Mouse (Mus musculus) intestine, embryonic 16.5 days (tissue): Measurements from ENCODE around the gene Tbc1d16. TPM values are rescaled to one million over a fixed set of nuclear protein-coding genes. Genes with fewer than 3 reads are reported as not detected.

Experiments used
- ATAC-seq: fragments of 200-750 bp; cut with Nextera tagmentation; 2 replicates; pipeline ENCODE4 v1.8.0; 2017; ENCODE audit warnings: moderate TSS enrichment, moderate library complexity
- H3K27ac ChIP-seq: fragments of 300-500 bp; sonication (generic); 2 replicates; pipeline ENCODE4 v1.5.1; 2014; ENCODE audit warnings: mild to moderate bottlenecking, low read length
- H3K27me3 ChIP-seq: fragments of 300-500 bp; sonication (generic); replicated peaks from 2 replicates; pipeline ENCODE4 v1.6.1; 2014; ENCODE audit warnings: low read length, control low read depth, mixed read lengths; ENCODE audit not compliant: control insufficient read depth, insufficient read depth
- H3K36me3 ChIP-seq: fragments of 300-500 bp; sonication (generic); 2 replicates; pipeline ENCODE4 v1.6.1; 2014; ENCODE audit warnings: low read length, control low read depth; ENCODE audit not compliant: control insufficient read depth, insufficient read depth
- H3K4me1 ChIP-seq: fragments of 300-500 bp; sonication (generic); 2 replicates; pipeline ENCODE4 v1.6.1; 2014; ENCODE audit warnings: low read length, control low read depth, mixed read lengths; ENCODE audit not compliant: control insufficient read depth, insufficient read depth
- H3K4me2 ChIP-seq: fragments of 300-500 bp; sonication (generic); 2 replicates; pipeline ENCODE4 v1.6.1; 2014; ENCODE audit warnings: low read depth, low read length, control low read depth
- H3K4me3 ChIP-seq: fragments of 300-500 bp; sonication (generic); 2 replicates; pipeline ENCODE4 v1.5.1; 2014; ENCODE audit warnings: mild to moderate bottlenecking, low read length
- H3K9ac ChIP-seq: fragments of 300-500 bp; sonication (generic); 2 replicates; pipeline ENCODE4 v1.6.1; 2014; ENCODE audit warnings: low read depth, low read length
- H3K9me3 ChIP-seq: fragments of 300-500 bp; sonication (generic); 2 replicates; pipeline ENCODE4 v1.6.1; 2016; ENCODE audit warnings: low read length, control low read depth; ENCODE audit not compliant: control insufficient read depth
- WGBS: fragments of 180-500 bp; shearing (Covaris S2); extraction: QIAGEN DNeasy Blood & Tissue Kit; methylation state at CpG from one replicate; pipeline ENCODE4 v1.1.7; 2014; 5-methylcytosine and 5-hydroxymethylcytosine counted together
- polyA plus RNA-seq: library from polyadenylated mRNA; unstranded; fragments of >200 nt; fragmentation: Nextera tagmentation; extraction: Ambion mirVana; gene quantifications from 2 replicates; pipeline ENCODE4 v1.2.1, GENCODE M21; 2015

Gene Tbc1d16
- polyA plus RNA-seq, 1 experiment from 2014 or later, result 12.7 TPM

GRCm38 (mm10) chr11:119156481-119157254, 71.6 kb downstream of the Tbc1d16 start:
- ATAC-seq, result no peak
- 0 out of 2 replicates have a peak, but pooled peaks cover 5% of the 10 kb centered on the region for H3K4me1 ChIP-seq
- no peak overlapping the region for H3K4me3 ChIP-seq
- no peak overlapping the region for H3K27ac ChIP-seq
- no peaks in the 10 kb centered on the region for H3K36me3 ChIP-seq
- H3K9ac ChIP-seq, result no peak overlapping the region
- no peak overlapping the region for H3K4me2 ChIP-seq
- H3K9me3 ChIP-seq, result no peaks in the 10 kb centered on the region
- WGBS, result 63% methylated on average over 24 of the region's 24 CpGs
- H3K27me3 ChIP-seq, result no peaks in the 10 kb centered on the region

- Histone ChIP-seq H3K27ac (no peak overlapping the region), H3K27me3 (no peaks in the 10 kb centered on the region)
These were observed 72.4 kb downstream of the Tbc1d16 start for GRCm38 (mm10) chr11:119155638-119156480.

GRCm38 (mm10) chr11:119152321-119152831, 75.9 kb downstream of the Tbc1d16 start:
- no peak overlapping the region for H3K4me3 ChIP-seq
- H3K4me2 ChIP-seq, result no peak overlapping the region
- no peak overlapping the region for H3K27ac ChIP-seq
- no peaks in the 10 kb centered on the region for H3K4me1 ChIP-seq
- WGBS, result 61% methylated on average over 14 of the region's 14 CpGs
- peaks cover 5% of the 10 kb centered on the region; the same call in 1 of the 2 replicates for H3K36me3 ChIP-seq
- no peaks in the 10 kb centered on the region for H3K27me3 ChIP-seq
- H3K9ac ChIP-seq, result no peak overlapping the region
- no peak for ATAC-seq
- H3K9me3 ChIP-seq, result no peaks in the 10 kb centered on the region

More at GRCm38 (mm10) chr11:119155638-119156480, 72.4 kb downstream of the Tbc1d16 start:
- no peak overlapping the region for H3K4me2 ChIP-seq
- no peaks in the 10 kb centered on the region for H3K9me3 ChIP-seq
- H3K4me1 ChIP-seq, result 0 out of 2 replicates have a peak, but pooled peaks cover 5% of the 10 kb centered on the region
- H3K4me3 ChIP-seq, result no peak overlapping the region
- 65% methylated on average over 30 of the region's 30 CpGs for WGBS
- H3K9ac ChIP-seq, result no peak overlapping the region
- H3K36me3 ChIP-seq, result no peaks in the 10 kb centered on the region
- ATAC-seq, result no peak

- no peak overlapping the region for H3K4me2 ChIP-seq
- no peaks in the 10 kb centered on the region for H3K4me1 ChIP-seq
- WGBS, result 89% methylated on average over 10 of the region's 10 CpGs
- H3K27ac ChIP-seq, result 0 out of 2 replicates have a peak overlapping the region, but pooled peaks have one; percentile 4
- H3K9ac ChIP-seq, result no peak overlapping the region
- ATAC-seq, result no peak
- no peaks in the 10 kb centered on the region for H3K9me3 ChIP-seq
- H3K36me3 ChIP-seq, result peaks cover 5% of the 10 kb centered on the region; the same call in 1 of the 2 replicates
- H3K4me3 ChIP-seq, result no peak overlapping the region
- H3K27me3 ChIP-seq, result no peaks in the 10 kb centered on the region
These were observed 77.2 kb downstream of the Tbc1d16 start for GRCm38 (mm10) chr11:119151073-119151607.

- ATAC-seq, result no peak
- Histone ChIP-seq H3K4me2 (no peak overlapping the region), H3K9me3 (no peaks in the 10 kb centered on the region), H3K4me3 (no peak overlapping the region), H3K4me1 (peaks cover 5% of the 10 kb centered on the region), H3K27ac (no peak overlapping the region), H3K36me3 (peaks cover 5% of the 10 kb centered on the region; the same call in 1 of the 2 replicates), H3K9ac (no peak overlapping the region), H3K27me3 (no peaks in the 10 kb centered on the region)
- WGBS, result 82% methylated on average over 10 of the region's 10 CpGs
These were observed 77.9 kb downstream of the Tbc1d16 start for GRCm38 (mm10) chr11:119150442-119150841.

GRCm38 (mm10) chr11:119148829-119149228, 79.5 kb downstream of the Tbc1d16 start:
- Histone ChIP-seq H3K27ac (no peak overlapping the region), H3K4me2 (no peak overlapping the region), H3K4me1 (peaks cover 16% of the 10 kb centered on the region), H3K4me3 (no peak overlapping the region), H3K9me3 (no peaks in the 10 kb centered on the region), H3K9ac (no peak overlapping the region), H3K27me3 (no peaks in the 10 kb centered on the region), H3K36me3 (peaks cover 5% of the 10 kb centered on the region; the same call in 1 of the 2 replicates)
- no peak for ATAC-seq
- WGBS, result 90% methylated on average over 13 of the region's 13 CpGs

- no peak overlapping the region for H3K9ac ChIP-seq
- no peak overlapping the region for H3K4me3 ChIP-seq
- ATAC-seq, result no peak
- H3K4me2 ChIP-seq, result no peak overlapping the region
- no peaks in the 10 kb centered on the region for H3K9me3 ChIP-seq
- H3K4me1 ChIP-seq, result peaks cover 16% of the 10 kb centered on the region
- no peaks in the 10 kb centered on the region for H3K27me3 ChIP-seq
- H3K36me3 ChIP-seq, result peaks cover 5% of the 10 kb centered on the region; the same call in 1 of the 2 replicates
- 89% methylated on average over 8 of the region's 8 CpGs for WGBS
- H3K27ac ChIP-seq, result no peak overlapping the region
These were observed 81.1 kb downstream of the Tbc1d16 start for GRCm38 (mm10) chr11:119147153-119147552.

GRCm38 (mm10) chr11:119146140-119146539, 82.2 kb downstream of the Tbc1d16 start:
- H3K36me3 ChIP-seq, result peaks cover 5% of the 10 kb centered on the region; the same call in 1 of the 2 replicates
- H3K4me3 ChIP-seq, result no peak overlapping the region
- no peak overlapping the region for H3K9ac ChIP-seq
- H3K4me2 ChIP-seq, result no peak overlapping the region
- H3K4me1 ChIP-seq, result peaks cover 16% of the 10 kb centered on the region
- no peak overlapping the region for H3K27ac ChIP-seq
- WGBS, result 39% methylated on average over 12 of the region's 12 CpGs
- no peak for ATAC-seq
- no peaks in the 10 kb centered on the region for H3K9me3 ChIP-seq
- no peaks in the 10 kb centered on the region for H3K27me3 ChIP-seq
